Mouse (Mus musculus) lung, embryonic 16.5 days (tissue): ENCODE data around the gene Uba2. TPM values are rescaled to one million over a fixed set of nuclear protein-coding genes. Genes with fewer than 3 reads are reported as not detected.
"Not testable (repeated sequence)": the region's sequence is repeated elsewhere in the genome, so short reads cannot be mapped to it uniquely, and the experiment has no call there.

Experiments
- ATAC-seq: fragments of 200-750 bp; cut with Nextera tagmentation; 2 replicates; pipeline ENCODE4 v1.8.0; 2017; ENCODE audit warnings: low read depth, mild to moderate bottlenecking, moderate library complexity
- H3K27ac ChIP-seq: fragments of 300-500 bp; sonication (generic); 2 replicates; pipeline ENCODE4 v1.5.1; 2014; ENCODE audit warnings: mild to moderate bottlenecking, control low read depth, low read length
- H3K27me3 ChIP-seq: fragments of 300-500 bp; sonication (generic); 2 replicates; pipeline ENCODE4 v1.6.1; 2014; ENCODE audit warnings: low read depth, low read length, mixed read lengths; ENCODE audit not compliant: control insufficient read depth, insufficient read depth
- H3K36me3 ChIP-seq: fragments of 300-500 bp; sonication (generic); 2 replicates; pipeline ENCODE4 v1.6.1; 2014; ENCODE audit warnings: low read length; ENCODE audit not compliant: control insufficient read depth, insufficient read depth
- H3K4me1 ChIP-seq: fragments of 300-500 bp; sonication (generic); replicated peaks from 2 replicates; pipeline ENCODE4 v1.6.1; 2014; ENCODE audit warnings: low read length, mixed read lengths; ENCODE audit not compliant: control insufficient read depth, insufficient read depth
- H3K4me2 ChIP-seq: fragments of 300-500 bp; sonication (generic); 2 replicates; pipeline ENCODE4 v1.6.1; 2014; ENCODE audit warnings: low read depth, low read length, control low read depth
- H3K4me3 ChIP-seq: fragments of 300-500 bp; sonication (generic); 2 replicates; pipeline ENCODE4 v1.5.1; 2014; ENCODE audit warnings: mild to moderate bottlenecking, low read length, control low read depth
- H3K9ac ChIP-seq: fragments of 300-500 bp; sonication (generic); 2 replicates; pipeline ENCODE4 v1.6.1; 2014; ENCODE audit warnings: low read length, control low read depth
- H3K9me3 ChIP-seq: fragments of 300-500 bp; sonication (generic); 2 replicates; pipeline ENCODE4 v1.6.1; 2016; ENCODE audit warnings: low read length; ENCODE audit not compliant: control insufficient read depth
- WGBS: fragments of 180-500 bp; shearing (Covaris S2); extraction: QIAGEN DNeasy Blood & Tissue Kit; methylation state at CpG from one replicate; pipeline ENCODE4 v1.1.7; 2014; 5-methylcytosine and 5-hydroxymethylcytosine counted together
- polyA plus RNA-seq: library from polyadenylated mRNA; unstranded; fragments of >200 nt; fragmentation: Nextera tagmentation; extraction: Ambion mirVana; gene quantifications from 2 replicates; pipeline ENCODE4 v1.2.1, GENCODE M21; 2015

Uba2 gene
- 192 and 203 TPM in 2 replicates for polyA plus RNA-seq

DNA sequence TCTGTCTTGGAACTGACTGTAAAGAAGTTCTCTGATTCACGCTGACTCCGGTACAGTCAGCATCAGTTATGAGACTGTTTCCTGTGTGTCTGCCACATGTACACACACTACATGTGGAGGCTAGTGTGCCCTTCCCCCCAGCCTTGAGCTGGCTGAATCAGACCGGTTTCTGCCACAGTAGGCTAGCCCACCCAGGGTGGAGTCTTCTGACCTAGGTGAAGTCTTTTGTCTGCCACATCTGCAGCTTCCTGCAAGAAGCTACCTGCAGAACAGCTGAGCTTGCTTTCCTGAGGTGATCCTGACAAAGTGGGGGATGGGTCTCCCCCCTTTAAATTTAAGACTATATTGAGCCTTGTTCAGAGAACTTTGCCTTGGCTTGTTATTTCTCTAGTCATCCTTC, at the start of gene Uba2:
Gene Uba2, minus strand, starts transcription at position 146 of the 400 bp plus-strand sequence.
- H3K9ac ChIP-seq: peak within 1 kb of the TSS; percentile 97
- peak within 1 kb of the TSS; percentile 88; the same call in 1 of the 2 replicates for H3K27ac ChIP-seq
- peaks cover 5% of the 10 kb centered on the region; the same call in 1 of the 2 replicates for H3K36me3 ChIP-seq
- H3K4me1 ChIP-seq: peaks cover 13% of the 10 kb centered on the region
- no peak for ATAC-seq
- H3K4me2 ChIP-seq: peak within 1 kb of the TSS; percentile 93
- no peaks in the 10 kb centered on the region for H3K27me3 ChIP-seq
- peak within 1 kb of the TSS; percentile 96 for H3K4me3 ChIP-seq
- H3K9me3 ChIP-seq: no peaks in the 10 kb centered on the region
- WGBS: 77% methylated on average over 3 of the region's 3 CpGs

DNA sequence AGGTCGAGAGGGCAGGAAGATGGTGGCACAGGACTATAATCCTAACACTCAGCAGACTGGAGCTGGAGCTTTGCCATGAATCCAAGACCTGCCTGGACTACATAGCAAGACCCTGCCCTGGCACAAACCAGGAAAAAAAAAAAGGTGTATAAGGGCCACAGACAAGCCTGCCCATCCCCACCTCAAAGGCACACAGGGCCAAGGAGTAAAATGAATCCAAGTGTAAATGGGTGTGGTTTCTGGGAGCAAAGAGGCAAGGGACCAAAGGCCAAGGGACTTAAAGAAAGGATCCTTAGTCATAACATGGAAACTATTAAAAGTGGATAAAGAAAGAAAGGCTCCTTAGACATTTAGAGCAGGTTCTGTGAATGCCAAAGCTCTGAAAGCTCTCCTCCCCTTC, 49.1 kb upstream of the Uba2 start:
- H3K9ac ChIP-seq: no peak overlapping the region
- 59% methylated on average over 1 of the region's 1 CpGs for WGBS
- H3K4me2 ChIP-seq: no peak overlapping the region
- no peak for ATAC-seq
- H3K36me3 ChIP-seq: peaks cover 56% of the 10 kb centered on the region
- H3K27me3 ChIP-seq: no peaks in the 10 kb centered on the region
- H3K9me3 ChIP-seq: no peaks in the 10 kb centered on the region; the same call in 1 of the 2 replicates
- H3K4me1 ChIP-seq: no peaks in the 10 kb centered on the region
- no peak overlapping the region for H3K4me3 ChIP-seq
- H3K27ac ChIP-seq: no peak overlapping the region

GRCm38 (mm10) chr7:34216474-34216873, 47.1 kb upstream of the Uba2 start:
- H3K4me2 ChIP-seq: no peak overlapping the region
- no peak for ATAC-seq
- no peak overlapping the region for H3K4me3 ChIP-seq
- no peak overlapping the region for H3K27ac ChIP-seq
- no peaks in the 10 kb centered on the region for H3K4me1 ChIP-seq
- H3K27me3 ChIP-seq: no peaks in the 10 kb centered on the region
- no peak overlapping the region for H3K9ac ChIP-seq
- H3K36me3 ChIP-seq: peaks cover 54% of the 10 kb centered on the region
- H3K9me3 ChIP-seq: no peaks in the 10 kb centered on the region
- WGBS: 91% methylated on average over 10 of the region's 10 CpGs

DNA sequence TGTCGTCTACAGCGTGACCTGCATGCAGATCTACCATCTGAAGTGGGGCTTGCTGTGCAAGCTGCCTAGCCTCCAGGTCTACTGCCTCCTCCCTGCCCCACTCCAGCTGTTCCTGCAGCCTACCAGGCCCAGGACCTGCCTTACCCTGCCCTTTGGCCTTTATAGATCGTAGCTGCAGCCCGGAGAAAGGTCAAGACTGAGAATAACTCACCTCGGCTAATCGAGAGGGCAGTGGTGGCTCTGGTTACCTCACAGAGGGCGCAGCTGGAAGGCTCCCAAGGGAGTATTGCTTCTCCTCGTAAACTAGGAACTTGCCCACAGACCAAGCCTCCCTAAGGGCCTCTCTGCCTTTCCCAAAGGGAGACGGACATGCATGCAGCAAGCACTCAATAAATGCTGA, 46.1 kb upstream of the Uba2 start:
- no peak overlapping the region for H3K4me2 ChIP-seq
- H3K27me3 ChIP-seq: no peaks in the 10 kb centered on the region
- no peak overlapping the region for H3K27ac ChIP-seq
- H3K36me3 ChIP-seq: peaks cover 52% of the 10 kb centered on the region
- 83% methylated on average over 9 of the region's 9 CpGs for WGBS
- no peaks in the 10 kb centered on the region for H3K4me1 ChIP-seq
- H3K9ac ChIP-seq: no peak overlapping the region
- H3K9me3 ChIP-seq: no peaks in the 10 kb centered on the region
- no peak overlapping the region for H3K4me3 ChIP-seq
- no peak for ATAC-seq

DNA sequence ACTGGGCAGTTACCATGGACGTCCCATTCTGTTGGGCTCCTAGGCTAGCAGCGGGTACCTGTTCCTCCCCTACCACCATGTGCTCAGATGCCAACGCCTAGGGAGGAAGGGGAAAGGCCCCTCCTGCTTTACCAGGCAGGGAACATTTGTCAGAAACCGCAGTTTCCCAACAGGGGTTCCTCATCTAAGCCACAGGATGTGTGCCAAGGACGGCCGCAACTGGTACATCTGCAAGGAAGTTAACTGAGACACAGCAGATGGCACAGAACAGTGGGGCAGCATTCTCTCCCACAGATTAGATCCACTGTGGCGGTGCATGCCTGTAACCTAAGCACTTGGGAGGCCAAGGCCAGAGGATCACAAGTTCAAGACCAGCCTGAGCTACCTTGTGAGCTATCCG, 45.2 kb upstream of the Uba2 start:
- Histone ChIP-seq H3K4me2 (no peak overlapping the region), H3K4me3 (no peak overlapping the region), H3K4me1 (no peaks in the 10 kb centered on the region), H3K27ac (no peak overlapping the region), H3K36me3 (peaks cover 50% of the 10 kb centered on the region), H3K9me3 (no peaks in the 10 kb centered on the region), H3K27me3 (no peaks in the 10 kb centered on the region), H3K9ac (no peak overlapping the region)
- 89% methylated on average over 8 of the region's 8 CpGs for WGBS
- ATAC-seq: no peak

DNA sequence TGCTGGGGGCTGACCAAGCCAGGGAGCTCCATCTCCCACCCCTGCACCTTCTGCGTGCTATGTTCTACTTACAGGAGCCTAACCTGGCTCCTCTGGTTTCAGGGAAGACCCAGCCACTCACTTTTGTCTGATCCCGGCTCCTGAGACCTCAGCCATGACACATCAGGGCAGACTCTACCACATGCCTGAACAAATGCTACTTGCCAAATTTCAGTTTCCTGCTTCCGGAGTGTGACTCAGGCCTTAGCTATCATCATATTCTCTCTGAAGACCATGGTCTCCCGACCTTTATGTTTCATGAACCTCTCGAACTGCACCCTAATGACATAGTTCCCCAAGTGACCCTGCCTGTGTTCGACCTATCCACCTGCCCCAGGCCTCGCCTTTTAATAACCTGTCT, 43.9 kb upstream of the Uba2 start:
- no peaks in the 10 kb centered on the region for H3K9me3 ChIP-seq
- H3K9ac ChIP-seq: no peak overlapping the region
- no peak overlapping the region for H3K27ac ChIP-seq
- H3K4me1 ChIP-seq: no peaks in the 10 kb centered on the region
- WGBS: 85% methylated on average over 7 of the region's 7 CpGs
- H3K36me3 ChIP-seq: peaks cover 47% of the 10 kb centered on the region
- no peak overlapping the region for H3K4me3 ChIP-seq
- no peaks in the 10 kb centered on the region for H3K27me3 ChIP-seq
- no peak overlapping the region for H3K4me2 ChIP-seq
- no peak for ATAC-seq

DNA sequence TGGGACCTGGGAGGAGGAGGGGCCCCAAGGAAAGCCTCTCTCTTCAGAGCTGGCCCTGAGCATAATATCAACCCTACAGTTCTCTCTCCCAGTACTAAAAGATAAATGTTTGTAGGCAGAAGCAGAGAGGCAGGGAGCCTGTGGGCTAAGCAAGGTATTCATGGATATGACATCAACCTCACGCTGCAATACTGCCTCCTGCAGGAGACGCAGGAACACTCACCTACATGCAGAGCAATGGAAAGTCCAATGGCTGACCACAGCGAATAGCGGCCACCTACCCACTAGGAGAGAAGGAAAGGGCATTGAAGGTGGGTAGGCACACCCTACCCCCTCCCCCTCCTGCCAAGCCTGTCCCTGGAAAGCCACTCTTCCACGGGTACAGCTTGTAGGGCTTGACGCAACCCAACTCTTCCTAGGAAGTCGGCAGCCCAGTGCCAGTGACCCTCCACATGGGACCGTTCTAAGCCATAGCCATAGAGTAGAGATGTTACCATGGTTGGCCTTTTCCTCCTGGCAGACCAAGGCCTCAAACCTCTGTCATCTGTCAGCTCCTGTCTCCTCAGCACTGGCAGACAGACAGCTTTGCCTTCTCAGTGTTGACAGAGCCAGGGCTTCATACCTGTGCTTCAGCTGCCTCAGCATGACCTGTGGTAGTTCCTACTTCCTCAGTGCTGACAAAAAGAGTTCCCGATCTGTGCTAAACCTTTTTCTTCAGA, 38.8 kb upstream of the Uba2 start:
- H3K4me2 ChIP-seq: no peak overlapping the region
- H3K9me3 ChIP-seq: no peaks in the 10 kb centered on the region
- no peak overlapping the region for H3K9ac ChIP-seq
- H3K27ac ChIP-seq: no peak overlapping the region
- WGBS: 87% methylated on average over 9 of the region's 9 CpGs
- H3K4me1 ChIP-seq: no peaks in the 10 kb centered on the region
- ATAC-seq: no peak
- no peak overlapping the region for H3K4me3 ChIP-seq
- no peaks in the 10 kb centered on the region for H3K27me3 ChIP-seq
- H3K36me3 ChIP-seq: peaks cover 60% of the 10 kb centered on the region

DNA sequence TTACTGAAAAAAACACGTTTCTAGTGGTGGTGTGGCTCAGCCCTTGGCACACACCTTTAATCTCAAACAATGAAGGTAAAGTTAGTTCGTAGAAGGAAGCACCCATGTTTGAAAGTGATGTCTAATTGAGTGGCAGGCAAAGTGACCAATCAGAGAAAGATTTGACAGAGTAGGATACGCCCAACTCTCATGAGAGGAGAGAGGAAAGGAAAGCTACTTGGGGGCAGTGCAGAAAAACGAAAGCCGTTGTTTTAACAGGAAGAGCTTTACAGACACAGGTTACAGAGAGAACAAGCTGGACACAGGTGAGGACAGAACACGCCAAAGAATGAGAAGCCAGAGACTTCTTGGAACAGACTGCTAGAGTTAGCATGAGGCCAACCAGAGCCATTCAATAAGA, 36.9 kb upstream of the Uba2 start:
- H3K36me3 ChIP-seq: peaks cover 58% of the 10 kb centered on the region
- no peak for ATAC-seq
- 86% methylated on average over 6 of the region's 6 CpGs for WGBS
- H3K27ac ChIP-seq: no peak overlapping the region
- no peaks in the 10 kb centered on the region for H3K4me1 ChIP-seq
- H3K27me3 ChIP-seq: no peaks in the 10 kb centered on the region
- no peak overlapping the region for H3K4me3 ChIP-seq
- no peaks in the 10 kb centered on the region for H3K9me3 ChIP-seq
- no peak overlapping the region for H3K9ac ChIP-seq
- no peak overlapping the region for H3K4me2 ChIP-seq

- 87% methylated on average over 10 of the region's 10 CpGs for WGBS
Observed at GRCm38 (mm10) chr7:34202147-34202546, 32.7 kb upstream of the Uba2 start.

More at GRCm38 (mm10) chr7:34202147-34202546, 32.7 kb upstream of the Uba2 start:
- H3K4me1 ChIP-seq, H3K9me3 ChIP-seq, H3K4me2 ChIP-seq, H3K27ac ChIP-seq, ATAC-seq, H3K27me3 ChIP-seq, H3K9ac ChIP-seq, H3K4me3 ChIP-seq: not testable (repeated sequence)
- H3K36me3 ChIP-seq: peaks cover 55% of the 10 kb centered on the region
